Mouse (Mus musculus): ENCODE results near the gene Slc12a3. TPM values are rescaled to one million over a fixed set of nuclear protein-coding genes. Genes with fewer than 3 reads are reported as not detected.

Gene Slc12a3
- polyA plus RNA-seq, 1 experiment from 2014 or later: not detected

DNA sequence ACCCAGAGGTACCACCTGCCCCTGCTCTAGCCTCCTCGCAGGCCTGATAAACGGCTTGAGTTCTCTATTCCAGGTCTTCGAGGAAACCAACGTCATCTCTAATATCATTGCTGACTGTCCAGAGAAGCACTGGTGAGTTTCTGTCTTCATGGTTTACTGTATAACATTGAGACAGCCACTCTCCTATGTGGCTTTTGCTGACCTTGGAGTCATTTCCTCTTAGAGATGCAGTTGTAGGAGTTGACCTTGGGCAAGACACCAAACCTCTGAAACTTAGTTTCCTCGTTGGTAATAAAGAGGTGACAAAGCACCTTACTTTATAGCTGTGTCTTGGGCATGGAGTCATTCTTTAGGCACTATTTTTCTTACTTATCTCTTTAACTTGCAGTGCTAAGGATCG is 83.5 kb downstream of the Slc12a3 start:
- DNase-seq (ENCODE audit: low spot score) (no peak), ATAC-seq (replicated peaks; ENCODE audit: low FRiP score) (no peak)
- 86% methylated on average over 6 of the region's 6 CpGs for WGBS
- Histone ChIP-seq H3K9me3 (ENCODE audit: control insufficient read depth, low read length) (no peaks in the 10 kb centered on the region), H3K4me1 (replicated peaks; ENCODE audit: control insufficient read depth, insufficient read depth, low read length) (no peaks in the 10 kb centered on the region), H3K9ac (ENCODE audit: low read length) (no peak overlapping the region), H3K27ac (ENCODE audit: low read depth, low read length) (no peak overlapping the region), H3K36me3 (ENCODE audit: control insufficient read depth, insufficient read depth, low read length) (no peaks in the 10 kb centered on the region), H3K27me3 (ENCODE audit: control insufficient read depth, insufficient read depth, low read length) (no peaks in the 10 kb centered on the region), H3K4me3 (ENCODE audit: low read depth, low read length) (no peak overlapping the region), H3K4me2 (ENCODE audit: low read depth, low read length, severe bottlenecking) (no peak overlapping the region)

DNA sequence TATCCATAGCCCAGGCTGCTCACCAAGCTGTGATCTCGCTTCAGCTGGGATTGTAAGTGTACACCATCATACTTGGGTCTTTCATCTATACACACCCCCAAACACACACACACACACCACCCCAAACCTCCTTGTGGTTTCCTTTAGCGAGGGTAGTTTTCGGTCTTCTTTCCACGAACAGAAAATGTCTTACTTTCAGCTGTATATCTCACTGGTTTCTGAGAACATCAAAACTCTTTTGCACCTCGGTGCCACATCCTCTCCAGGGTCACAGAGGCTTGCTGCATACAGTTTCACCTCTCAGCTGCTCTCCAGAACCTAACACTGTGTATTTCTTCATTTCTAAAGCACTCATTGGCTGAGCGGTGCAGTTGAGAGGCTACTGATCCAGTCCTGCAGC is 84.5 kb downstream of the Slc12a3 start:
- 89% methylated on average over 6 of the region's 6 CpGs for WGBS
- Histone ChIP-seq H3K9ac (ENCODE audit: low read length) (no peak overlapping the region), H3K4me3 (ENCODE audit: low read depth, low read length) (no peak overlapping the region), H3K27ac (ENCODE audit: low read depth, low read length) (no peak overlapping the region), H3K4me2 (ENCODE audit: low read depth, low read length, severe bottlenecking) (no peak overlapping the region), H3K9me3 (ENCODE audit: control insufficient read depth, low read length) (no peaks in the 10 kb centered on the region), H3K36me3 (ENCODE audit: control insufficient read depth, insufficient read depth, low read length) (no peaks in the 10 kb centered on the region), H3K27me3 (ENCODE audit: control insufficient read depth, insufficient read depth, low read length) (no peaks in the 10 kb centered on the region), H3K4me1 (replicated peaks; ENCODE audit: control insufficient read depth, insufficient read depth, low read length) (no peaks in the 10 kb centered on the region)
- DNase-seq (ENCODE audit: low spot score): no peak
- ATAC-seq (replicated peaks; ENCODE audit: low FRiP score): no peak

DNA sequence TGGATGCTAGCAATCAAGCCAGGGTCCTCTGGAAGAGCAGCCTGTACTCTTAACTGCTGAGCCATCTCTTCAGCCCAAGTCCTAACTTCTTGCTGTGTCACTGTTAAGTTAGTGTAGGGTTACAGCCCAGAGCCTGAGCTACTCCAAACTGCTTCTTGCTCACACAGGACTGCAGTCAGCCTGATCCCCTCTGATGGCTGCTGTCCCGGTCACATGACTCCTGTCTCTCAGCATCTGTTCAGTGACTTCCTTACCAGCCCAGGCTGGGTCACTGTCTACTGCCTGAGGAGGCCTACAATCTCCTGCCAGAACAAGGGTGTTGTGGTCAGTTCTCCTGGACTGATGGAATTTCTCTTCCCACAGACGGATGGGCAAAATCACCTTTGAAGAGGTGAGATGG is 86.2 kb downstream of the Slc12a3 start:
- no peak for ATAC-seq (replicated peaks; ENCODE audit: low FRiP score)
- no peak for DNase-seq (ENCODE audit: low spot score)
- Histone ChIP-seq H3K27me3 (ENCODE audit: control insufficient read depth, insufficient read depth, low read length) (no peaks in the 10 kb centered on the region), H3K4me1 (replicated peaks; ENCODE audit: control insufficient read depth, insufficient read depth, low read length) (no peaks in the 10 kb centered on the region), H3K36me3 (ENCODE audit: control insufficient read depth, insufficient read depth, low read length) (no peaks in the 10 kb centered on the region), H3K9ac (ENCODE audit: low read length) (no peak overlapping the region), H3K4me2 (ENCODE audit: low read depth, low read length, severe bottlenecking) (no peak overlapping the region), H3K9me3 (ENCODE audit: control insufficient read depth, low read length) (no peaks in the 10 kb centered on the region), H3K27ac (ENCODE audit: low read depth, low read length) (no peak overlapping the region), H3K4me3 (ENCODE audit: low read depth, low read length) (no peak overlapping the region)
- 77% methylated on average over 2 of the region's 2 CpGs for WGBS

MicroRNA genes within 50 kb of the gene (microRNA counts, 519-probe panel; counts per million panel counts)
- 4,658 counts per million, percentile 43 among the panel's probes with 10 or more counts for microRNA mmu-miR-138

Small RNA genes lying within 50 kb of the gene (microRNA-seq; reads per million reads assigned to microRNA genes)
- 145 reads per million, percentile 40 among the genes with 10 or more reads in this experiment for gene Mir138-2 (ENCODE audit: insufficient number of aligned reads)

Other genes with a start within 250 kb of the Slc12a3 start
- gene Bbs2, start 230.3 kb upstream of the Slc12a3 start, polyA plus RNA-seq (2014; fragmentation: Nextera tagmentation; extraction: Ambion mirVana): 23.3 and 23.8 TPM in 2 replicates
- not detected in 2 replicates for gene Mt4, start 192.0 kb upstream of the Slc12a3 start, polyA plus RNA-seq (2014; fragmentation: Nextera tagmentation; extraction: Ambion mirVana)
- 43.6 and 52.3 TPM in 2 replicates for gene Mt3, start 176.6 kb upstream of the Slc12a3 start, polyA plus RNA-seq (2014; fragmentation: Nextera tagmentation; extraction: Ambion mirVana)
- 36.5 and 39.0 TPM in 2 replicates for gene Mt2, start 156.5 kb upstream of the Slc12a3 start, polyA plus RNA-seq (2014; fragmentation: Nextera tagmentation; extraction: Ambion mirVana)
- gene Mt1, start 150.1 kb upstream of the Slc12a3 start, polyA plus RNA-seq (2014; fragmentation: Nextera tagmentation; extraction: Ambion mirVana): 109 and 120 TPM in 2 replicates
- gene Nup93, start 114.6 kb upstream of the Slc12a3 start, polyA plus RNA-seq (2014; fragmentation: Nextera tagmentation; extraction: Ambion mirVana): 135 and 143 TPM in 2 replicates
- gene Herpud1, start 57.2 kb downstream of the Slc12a3 start, polyA plus RNA-seq (2014; fragmentation: Nextera tagmentation; extraction: Ambion mirVana): 52.6 and 56.9 TPM in 2 replicates
- gene Nlrc5, start 105.2 kb downstream of the Slc12a3 start, polyA plus RNA-seq (2014; fragmentation: Nextera tagmentation; extraction: Ambion mirVana): 0.09 and 0.51 TPM in 2 replicates
- gene Cpne2, start 203.8 kb downstream of the Slc12a3 start, polyA plus RNA-seq (2014; fragmentation: Nextera tagmentation; extraction: Ambion mirVana): 19.9 and 23.1 TPM in 2 replicates

Measured in forebrain, embryonic 11.5 days (tissue).